Mouse (Mus musculus) lung, embryonic 14.5 days (tissue): Measurements from ENCODE around the gene Gm20604. TPM values are rescaled to one million over a fixed set of nuclear protein-coding genes. Genes with fewer than 3 reads are reported as not detected.
A peak's percentile ranks its signal among the peaks of the same experiment; 100 is the strongest.

Source experiments
- ATAC-seq: fragments of 200-750 bp; cut with Nextera tagmentation; 2 replicates; pipeline ENCODE4 v1.8.0; 2017; ENCODE audit warnings: mild to moderate bottlenecking, moderate TSS enrichment, moderate library complexity; ENCODE audit not compliant: insufficient read depth
- DNase-seq: peaks from one replicate; pipeline ENCODE4 v3.0.0-alpha.2; 2015
- H3K27ac ChIP-seq: fragments of 300-500 bp; sonication (generic); 2 replicates; pipeline ENCODE4 v1.5.1; 2014; ENCODE audit warnings: low read depth, mild to moderate bottlenecking, moderate library complexity
- H3K27me3 ChIP-seq: fragments of 300-500 bp; sonication (generic); 2 replicates; pipeline ENCODE4 v1.6.1; 2014; ENCODE audit warnings: low read length, control low read depth; ENCODE audit not compliant: insufficient read depth
- H3K36me3 ChIP-seq: fragments of 300-500 bp; sonication (generic); 2 replicates; pipeline ENCODE4 v1.6.1; 2014; ENCODE audit warnings: control low read depth; ENCODE audit not compliant: insufficient read depth
- H3K4me1 ChIP-seq: fragments of 300-500 bp; sonication (generic); 2 replicates; pipeline ENCODE4 v1.6.1; 2014; ENCODE audit warnings: antibody characterized with exemption, control low read depth; ENCODE audit not compliant: insufficient read depth
- H3K4me2 ChIP-seq: fragments of 300-500 bp; sonication (generic); 2 replicates; pipeline ENCODE4 v1.6.1; 2014; ENCODE audit warnings: mild to moderate bottlenecking
- H3K4me3 ChIP-seq: fragments of 300-500 bp; sonication (generic); 2 replicates; pipeline ENCODE4 v1.5.1; 2014; ENCODE audit warnings: low read depth, low read length
- H3K9ac ChIP-seq: fragments of 300-500 bp; sonication (generic); 2 replicates; pipeline ENCODE4 v1.6.1; 2014
- H3K9me3 ChIP-seq: fragments of 300-500 bp; sonication (generic); 2 replicates; pipeline ENCODE4 v1.6.1; 2016; ENCODE audit warnings: low read depth, low read length, control low read depth
- CTCF ChIP-seq: IDR thresholded peaks from 2 replicates; pipeline ENCODE4 v1.5.1; 2016; ENCODE audit warnings: antibody characterized with exemption, low read depth
- WGBS: fragments of 180-500 bp; shearing (Covaris S2); extraction: QIAGEN DNeasy Blood & Tissue Kit; methylation state at CpG from one replicate; pipeline ENCODE4 v1.1.7; 2014; 5-methylcytosine and 5-hydroxymethylcytosine counted together
- polyA plus RNA-seq: library from polyadenylated mRNA; unstranded; fragments of >200 nt; fragmentation: Nextera tagmentation; extraction: Ambion mirVana; gene quantifications from 2 replicates; pipeline ENCODE4 v1.2.1, GENCODE M21; 2014

Gm20604 gene
- polyA plus RNA-seq, 1 experiment from 2014 or later = 27.4 TPM

GRCm38 (mm10) chr12:102696635-102697354, 61.7 kb downstream of the Gm20604 start:
- no peak for DNase-seq
- Histone ChIP-seq H3K9me3 (no peaks in the 10 kb centered on the region), H3K27ac (no peak overlapping the region), H3K4me2 (no peak overlapping the region), H3K27me3 (no peaks in the 10 kb centered on the region), H3K36me3 (no peaks in the 10 kb centered on the region), H3K4me3 (no peak overlapping the region), H3K9ac (no peak overlapping the region), H3K4me1 (no peaks in the 10 kb centered on the region)
- TF ChIP-seq CTCF = no peak
- 70% methylated on average over 14 of the region's 14 CpGs for WGBS
- ATAC-seq = no peak

GRCm38 (mm10) chr12:102695369-102696239, 62.9 kb downstream of the Gm20604 start:
- Histone ChIP-seq H3K27me3 (no peaks in the 10 kb centered on the region), H3K4me2 (no peak overlapping the region), H3K9me3 (no peaks in the 10 kb centered on the region), H3K4me1 (no peaks in the 10 kb centered on the region), H3K9ac (no peak overlapping the region), H3K27ac (no peak overlapping the region), H3K36me3 (no peaks in the 10 kb centered on the region), H3K4me3 (no peak overlapping the region)
- no peak for TF ChIP-seq CTCF
- DNase-seq (no peak), ATAC-seq (no peak)
- 64% methylated on average over 18 of the region's 18 CpGs for WGBS

- DNase-seq (peak; percentile 20), ATAC-seq (no peak)
- no peak overlapping the region for H3K27ac ChIP-seq
- no peak overlapping the region for H3K4me2 ChIP-seq
- 58% methylated on average over 7 of the region's 7 CpGs for WGBS
- H3K27me3 ChIP-seq = no peaks in the 10 kb centered on the region
- no peak for TF ChIP-seq CTCF
- H3K4me3 ChIP-seq = no peak overlapping the region
- H3K36me3 ChIP-seq = no peaks in the 10 kb centered on the region
- H3K4me1 ChIP-seq = no peaks in the 10 kb centered on the region
- no peaks in the 10 kb centered on the region for H3K9me3 ChIP-seq
- H3K9ac ChIP-seq = no peak overlapping the region
Observed at GRCm38 (mm10) chr12:102691761-102692160, 66.7 kb downstream of the Gm20604 start.

Other genes starting within 250 kb of the Gm20604 start
- 0.23 and 0.43 TPM in 2 replicates for gene Chga, start 203.7 kb downstream of the Gm20604 start, polyA plus RNA-seq
- gene Itpk1, start 53.7 kb downstream of the Gm20604 start, polyA plus RNA-seq = 7.2 and 8.4 TPM in 2 replicates
- gene Moap1, start 15.0 kb downstream of the Gm20604 start, polyA plus RNA-seq = 20.8 and 24.3 TPM in 2 replicates
- gene Tmem251, start 14.9 kb downstream of the Gm20604 start, polyA plus RNA-seq = 11.2 and 11.4 TPM in 2 replicates
- not detected in 2 replicates for gene Gm28051, start 907 bp downstream of the Gm20604 start, polyA plus RNA-seq
- 29.2 and 32.3 TPM in 2 replicates for gene Gon7, start 869 bp downstream of the Gm20604 start, polyA plus RNA-seq
- gene Ubr7, start 705 bp downstream of the Gm20604 start, polyA plus RNA-seq = 53.2 and 54.3 TPM in 2 replicates
- gene Btbd7, start 119.8 kb upstream of the Gm20604 start, polyA plus RNA-seq = 22.9 and 23.4 TPM in 2 replicates
- gene Cox8c, start 140.6 kb upstream of the Gm20604 start, polyA plus RNA-seq = not detected in 2 replicates
- gene Unc79, start 190.2 kb upstream of the Gm20604 start, polyA plus RNA-seq = 0.09 and 0.24 TPM in 2 replicates